Mouse (Mus musculus) liver, adult 2 months (tissue): ENCODE measurements around the gene Tspo.

Source experiments
- CTCF ChIP-seq: fragments of 200-500 bp; IDR thresholded peaks from 2 replicates; pipeline ENCODE4 v1.5.1; 2011; ENCODE audit warnings: low read depth, low read length, control low read depth
- POLR2A ChIP-seq: fragments of 200-500 bp; IDR thresholded peaks from 2 replicates; pipeline ENCODE4 v1.6.1; 2011; ENCODE audit warnings: low read length, control low read depth; ENCODE audit not compliant: insufficient read depth; ENCODE audit errors: extremely low read depth

GRCm38 (mm10) chr15:83523196-83523595 lies 40.2 kb upstream of the Tspo start:
- no peak for TF ChIP-seq POLR2A
- no peak for TF ChIP-seq CTCF
